Mouse (Mus musculus): ENCODE measurements at regions not wholly inside any gene's neighbourhood (a gene's known extent, or its start where the extent isn't known, plus 50 kb on each side); places are given as distances from the start of the nearest gene placed in this dataset.
"Not testable (repeated sequence)": the region's sequence is repeated elsewhere in the genome, so short reads cannot be mapped to it uniquely, and the experiment has no call there.

GRCm38 (mm10) chr1:43305349-43306278, 108.8 kb upstream of the Fhl2 start:
- DNase-seq, result no peak

- no peak for DNase-seq
These were observed 114.2 kb upstream of the Fhl2 start for GRCm38 (mm10) chr1:43310711-43311695.

GRCm38 (mm10) chr1:43316331-43316730, 119.5 kb upstream of the Fhl2 start:
- not testable (repeated sequence) for DNase-seq

GRCm38 (mm10) chr1:43317076-43317871, 120.5 kb upstream of the Fhl2 start:
- no peak for DNase-seq

- DNase-seq, result not testable (repeated sequence)
These were observed 110.9 kb upstream of the Nck2 start for GRCm38 (mm10) chr1:43333488-43333887.

- peak; percentile 68 for DNase-seq
These were observed 107.1 kb upstream of the Nck2 start for GRCm38 (mm10) chr1:43337168-43337784.

- DNase-seq, result no peak
These were observed 106.1 kb upstream of the Nck2 start for GRCm38 (mm10) chr1:43338096-43338915.

- DNase-seq, result no peak
These were observed 101.5 kb upstream of the Nck2 start for GRCm38 (mm10) chr1:43342848-43343247.

GRCm38 (mm10) chr1:43343410-43343809, 101.0 kb upstream of the Nck2 start:
- DNase-seq, result no peak

GRCm38 (mm10) chr1:43344001-43344400, 100.4 kb upstream of the Nck2 start:
- no peak for DNase-seq

- no peak for DNase-seq
These were observed 97.2 kb upstream of the Nck2 start for GRCm38 (mm10) chr1:43347152-43347551.

GRCm38 (mm10) chr1:43349966-43350365, 94.4 kb upstream of the Nck2 start:
- DNase-seq, result no peak

GRCm38 (mm10) chr1:43358191-43358590, 86.2 kb upstream of the Nck2 start:
- no peak for DNase-seq

GRCm38 (mm10) chr1:43359662-43360061, 84.7 kb upstream of the Nck2 start:
- no peak for DNase-seq

- DNase-seq, result no peak
These were observed 84.1 kb upstream of the Nck2 start for GRCm38 (mm10) chr1:43360291-43360690.

- no peak for DNase-seq
These were observed 83.6 kb upstream of the Nck2 start for GRCm38 (mm10) chr1:43360741-43361140.

- DNase-seq, result no peak
These were observed 82.9 kb upstream of the Nck2 start for GRCm38 (mm10) chr1:43361455-43361863.

GRCm38 (mm10) chr1:43362136-43362535, 82.2 kb upstream of the Nck2 start:
- DNase-seq, result no peak

- peak; percentile 24 for DNase-seq
These were observed 81.2 kb upstream of the Nck2 start for GRCm38 (mm10) chr1:43363178-43363577.

- no peak for DNase-seq
These were observed 77.9 kb upstream of the Nck2 start for GRCm38 (mm10) chr1:43366433-43366832.

Measured in adrenal gland, adult 2 months (tissue).